Mouse (Mus musculus) G1E (cell line): ENCODE measurements around the gene Btd. TPM values are rescaled to one million over a fixed set of nuclear protein-coding genes. Genes with fewer than 3 reads are reported as not detected.
"Not testable (repeated sequence)": the region's sequence is repeated elsewhere in the genome, so short reads cannot be mapped to it uniquely, and the experiment has no call there.

ENCODE experiments used
- ATAC-seq: 2 replicates; pipeline ENCODE4 v1.8.0; 2016; ENCODE audit warnings: mild to moderate bottlenecking; ENCODE audit not compliant: insufficient number of reproducible peaks, poor library complexity, low FRiP score, severe bottlenecking; ENCODE audit errors: extremely low read depth
- DNase-seq: peaks from one replicate; pipeline ENCODE4 v3.0.0; 2012; ENCODE audit warnings: low spot score
- H3K27me3 ChIP-seq: 2 replicates; pipeline ENCODE4 v1.6.1; 2012; ENCODE audit warnings: mild to moderate bottlenecking, low read length, inconsistent platforms; ENCODE audit not compliant: insufficient read depth
- H3K36me3 ChIP-seq: replicated peaks from 2 replicates; pipeline ENCODE3; 2012; ENCODE audit warnings: mild to moderate bottlenecking, inconsistent platforms
- H3K4me1 ChIP-seq: 2 replicates; pipeline ENCODE4 v1.6.1; 2012; ENCODE audit warnings: low read depth, low read length, inconsistent platforms, mixed read lengths; ENCODE audit not compliant: insufficient read depth
- H3K4me3 ChIP-seq: 2 replicates; pipeline ENCODE4 v1.5.1; 2012; ENCODE audit warnings: low read depth, mild to moderate bottlenecking, inconsistent platforms, low read length, moderate library complexity, mixed read lengths
- H3K9me3 ChIP-seq: replicated peaks from 2 replicates; pipeline ENCODE4 v1.6.1; 2012; ENCODE audit warnings: inconsistent platforms
- CTCF ChIP-seq: IDR thresholded peaks from 2 replicates; pipeline ENCODE4 v1.5.1; 2012; ENCODE audit warnings: low read depth, low read length, inconsistent platforms, mixed read lengths
- GATA1 ChIP-seq: IDR thresholded peaks from 2 replicates; pipeline ENCODE4 v1.6.1; 2012; ENCODE audit warnings: borderline replicate concordance, low read length, inconsistent platforms, mixed read lengths
- GATA2 ChIP-seq: IDR thresholded peaks from 2 replicates; pipeline ENCODE4 v1.6.1; 2012; ENCODE audit warnings: low read depth, low read length, inconsistent platforms, borderline replicate concordance
- POLR2AphosphoS5 ChIP-seq: IDR thresholded peaks from 2 replicates; pipeline ENCODE4 v1.6.1; 2012; ENCODE audit warnings: low read depth, low read length, inconsistent platforms; ENCODE audit not compliant: insufficient replicate concordance
- TAL1 ChIP-seq: conservative IDR thresholded peaks from 2 replicates; pipeline ENCODE4 v1.6.1; 2012; ENCODE audit warnings: low read depth, low read length, inconsistent platforms, mixed read lengths
- polyA plus RNA-seq: library from polyadenylated mRNA; stranded (reverse); fragments of >175 nt; gene quantifications from 2 replicates; pipeline ENCODE4 v1.2.3, GENCODE M21; 2012
- total RNA-seq, 2 experiments: library from RNA; stranded (forward) in 1 of 2; stranded (reverse) in 1 of 2; fragments of 200-1000 nt in 1 of 2; fragments of >200 nt in 1 of 2; fragmentation: Nextera tagmentation in 1 of 2; gene quantifications; 2 replicates each; pipeline ENCODE4 v1.2.3; 2014 to 2017

Gene Btd
- total and polyA plus RNA-seq, 3 experiments = 4.2 to 17.1 (median 14.7) TPM

DNA sequence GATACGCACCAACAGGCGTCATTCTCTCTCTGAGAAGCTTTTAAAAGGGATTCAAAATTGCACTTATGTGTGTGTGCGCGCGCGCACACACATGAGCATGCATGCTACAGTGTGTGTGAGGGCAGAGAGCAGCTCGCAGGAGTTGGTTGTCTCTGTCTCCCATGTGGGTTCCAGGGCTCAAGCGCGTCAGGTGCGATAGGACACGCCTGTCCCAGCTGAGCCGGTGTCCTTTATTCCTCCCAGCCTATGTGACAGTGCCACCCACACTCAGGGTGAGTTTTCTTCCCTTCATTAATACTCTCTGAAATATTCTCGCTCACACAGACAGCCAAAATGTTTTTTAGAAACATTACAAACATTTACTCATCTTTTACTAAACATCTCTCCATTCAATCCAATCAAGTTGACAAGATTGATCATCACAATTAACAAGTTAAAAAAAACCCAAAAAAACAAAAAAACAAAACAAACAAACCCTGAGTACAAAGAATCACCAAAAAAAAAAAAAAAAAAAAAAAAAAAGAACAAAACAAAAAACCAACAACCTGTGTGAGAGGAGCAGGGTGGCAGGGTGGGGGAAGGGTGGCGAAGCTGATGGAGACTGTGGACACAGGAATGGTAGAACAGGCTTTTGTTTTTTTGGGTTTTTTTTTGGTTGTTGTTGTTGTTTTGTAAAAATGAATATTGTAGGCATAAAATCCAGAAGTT lies 38.8 kb upstream of the Btd start:
- Histone ChIP-seq H3K4me3 (no peak overlapping the region), H3K4me1 (0 out of 2 replicates have a peak, but pooled peaks cover 5% of the 10 kb centered on the region), H3K27me3 (peaks cover 9% of the 10 kb centered on the region; the same call in 1 of the 2 replicates), H3K36me3 (no peaks in the 10 kb centered on the region), H3K9me3 (no peaks in the 10 kb centered on the region)
- ATAC-seq = no peak
- no peak for TF ChIP-seq GATA1
- TF ChIP-seq POLR2AphosphoS5 = no peak
- no peak for DNase-seq

DNA sequence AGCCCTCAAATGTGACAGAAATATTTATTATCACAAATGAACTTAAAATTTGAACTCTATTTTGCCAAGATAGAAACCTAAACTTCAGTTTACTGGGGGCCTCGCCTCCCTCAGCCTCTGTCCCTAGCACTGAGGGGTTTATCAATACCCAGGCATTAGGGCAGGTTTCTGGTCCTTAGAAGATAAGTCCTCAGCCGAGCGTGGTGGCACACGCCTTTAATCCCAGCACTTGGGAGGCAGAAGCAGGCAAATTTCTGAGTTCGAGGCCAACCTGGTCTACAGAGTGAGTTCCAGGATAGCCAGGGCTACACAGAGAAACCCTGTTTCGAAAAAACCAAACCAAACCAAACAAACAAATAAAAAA lies 38.2 kb upstream of the Btd start:
- not testable (repeated sequence) for H3K4me3 ChIP-seq, H3K36me3 ChIP-seq, H3K4me1 ChIP-seq, H3K27me3 ChIP-seq, ATAC-seq, DNase-seq, H3K9me3 ChIP-seq

DNA sequence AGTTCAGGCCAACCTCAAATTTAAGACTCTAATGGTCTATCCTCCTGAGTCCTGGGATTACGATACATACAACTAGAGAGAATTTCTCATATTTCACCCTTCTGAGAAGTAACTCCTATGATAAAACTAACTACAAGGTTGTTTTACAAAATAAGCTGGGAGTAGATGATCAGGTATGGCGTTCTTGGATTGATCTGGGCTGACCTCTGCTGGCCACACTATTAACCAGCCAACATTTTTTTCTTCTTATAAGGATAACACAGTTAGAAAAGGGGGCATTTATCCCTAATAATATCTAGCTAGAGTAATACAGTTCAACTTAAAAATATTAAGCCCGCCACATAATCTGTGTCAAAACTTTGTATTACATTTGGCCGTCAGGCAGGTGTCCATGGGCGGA lies 35.9 kb upstream of the Btd start:
- DNase-seq = no peak
- H3K27me3 ChIP-seq = peaks cover 6% of the 10 kb centered on the region; the same call in 1 of the 2 replicates
- peaks cover 4% of the 10 kb centered on the region for H3K36me3 ChIP-seq
- H3K4me1 ChIP-seq = 0 out of 2 replicates have a peak, but pooled peaks cover 5% of the 10 kb centered on the region
- TF ChIP-seq TAL1 (no peak), CTCF (no peak), GATA2 (no peak), POLR2AphosphoS5 (no peak), GATA1 (no peak)
- no peak overlapping the region for H3K4me3 ChIP-seq
- no peak for ATAC-seq
- no peaks in the 10 kb centered on the region for H3K9me3 ChIP-seq

DNA sequence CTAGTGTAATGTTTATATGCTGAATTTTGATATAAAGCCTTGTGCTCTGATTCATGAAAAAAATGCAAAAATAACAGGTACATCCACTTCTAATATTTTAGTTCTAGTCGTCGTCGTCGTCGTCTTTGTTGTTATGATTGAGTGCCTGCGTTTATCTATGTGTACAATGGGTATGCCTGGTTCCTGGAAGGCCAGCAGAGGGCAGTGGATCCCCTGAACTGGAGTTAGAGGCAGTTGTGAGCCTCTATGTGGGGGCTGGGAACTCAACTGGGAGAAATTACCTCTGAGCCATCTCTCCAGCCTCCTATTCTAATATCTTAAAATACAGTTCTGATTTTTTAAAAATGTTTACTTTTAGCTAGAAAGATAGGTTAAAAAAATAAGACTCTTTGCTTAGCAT lies 35.3 kb upstream of the Btd start:
- ATAC-seq (no peak), DNase-seq (no peak)
- Histone ChIP-seq H3K27me3 (peaks cover 2% of the 10 kb centered on the region; the same call in 1 of the 2 replicates), H3K4me3 (no peak overlapping the region), H3K36me3 (peaks cover 4% of the 10 kb centered on the region), H3K4me1 (0 out of 2 replicates have a peak, but pooled peaks cover 5% of the 10 kb centered on the region), H3K9me3 (no peaks in the 10 kb centered on the region)
- TF ChIP-seq TAL1 = no peak
- TF ChIP-seq GATA1 = no peak
- TF ChIP-seq CTCF = no peak
- TF ChIP-seq POLR2AphosphoS5 = no peak
- no peak for TF ChIP-seq GATA2

DNA sequence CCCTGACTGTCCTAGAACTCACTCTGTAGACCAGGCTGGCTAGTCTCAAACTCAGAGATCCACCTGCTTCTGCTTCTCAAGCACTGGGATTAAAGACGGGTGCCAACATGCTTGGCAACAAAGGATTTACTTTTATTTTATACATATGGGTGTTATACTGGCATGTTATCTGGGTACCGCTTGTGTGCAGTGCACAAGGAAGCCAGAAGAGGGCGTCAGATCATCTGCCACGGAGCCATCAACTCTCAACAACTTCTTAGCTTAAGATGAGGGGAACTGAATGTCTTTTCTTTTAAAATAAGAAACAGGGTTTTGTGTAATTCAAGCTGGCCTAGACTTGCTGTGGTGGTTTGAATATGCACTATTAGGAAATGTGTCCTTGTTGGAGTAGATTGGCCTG lies 28.8 kb upstream of the Btd start:
- Histone ChIP-seq H3K27me3 (no peaks in the 10 kb centered on the region), H3K4me3 (no peak overlapping the region), H3K4me1 (no peaks in the 10 kb centered on the region), H3K9me3 (no peaks in the 10 kb centered on the region), H3K36me3 (peaks cover 18% of the 10 kb centered on the region)
- DNase-seq = no peak
- ATAC-seq = no peak
- TF ChIP-seq GATA1 (no peak), TAL1 (no peak), POLR2AphosphoS5 (no peak), CTCF (no peak), GATA2 (no peak)

DNA sequence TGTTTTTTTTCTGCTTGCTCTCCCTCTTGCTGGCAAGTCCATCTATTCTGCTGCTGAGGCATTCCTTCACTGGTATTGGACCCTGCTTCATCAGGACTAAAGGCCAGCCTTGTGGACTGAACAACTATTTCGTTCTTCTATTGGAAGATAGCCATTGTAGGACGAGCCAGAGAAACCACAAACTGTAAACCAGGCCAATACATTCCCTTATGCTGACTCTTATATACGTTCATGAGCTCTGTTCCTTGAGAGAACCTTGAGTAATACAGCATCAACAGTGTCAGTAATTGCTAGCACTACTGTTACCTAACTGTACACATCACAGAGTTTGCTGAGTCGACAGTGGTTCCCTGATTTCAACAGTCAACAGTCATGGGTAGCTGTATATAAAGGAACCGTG lies 27.2 kb upstream of the Btd start:
- H3K9me3 ChIP-seq = no peaks in the 10 kb centered on the region
- H3K4me3 ChIP-seq = no peak overlapping the region
- peaks cover 24% of the 10 kb centered on the region for H3K36me3 ChIP-seq
- H3K4me1 ChIP-seq = no peaks in the 10 kb centered on the region
- ATAC-seq (no peak), DNase-seq (no peak)
- TF ChIP-seq TAL1 (no peak), POLR2AphosphoS5 (no peak), GATA2 (no peak), CTCF (no peak), GATA1 (no peak)
- no peaks in the 10 kb centered on the region for H3K27me3 ChIP-seq

DNA sequence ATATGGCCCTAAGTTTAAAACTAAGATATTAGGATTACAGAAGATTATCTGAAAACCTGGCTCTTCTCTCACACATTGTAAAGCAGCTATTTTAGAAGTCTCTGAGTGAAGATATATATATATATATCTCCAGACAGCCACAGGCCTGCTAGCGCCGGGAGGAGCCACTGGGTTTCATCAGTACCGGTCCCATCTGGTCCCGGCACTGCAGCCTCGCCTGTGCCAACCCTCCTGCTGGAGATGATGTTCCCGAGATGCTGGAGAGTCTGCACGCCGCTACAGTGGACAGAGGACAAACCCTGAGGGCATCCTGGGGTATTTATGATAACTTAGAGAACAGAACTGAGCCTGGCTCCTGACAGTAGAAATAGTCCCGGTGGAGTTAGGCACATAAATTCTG lies 23.6 kb upstream of the Btd start:
- Histone ChIP-seq H3K27me3 (no peaks in the 10 kb centered on the region), H3K4me3 (no peak overlapping the region), H3K4me1 (peaks cover 2% of the 10 kb centered on the region; the same call in 1 of the 2 replicates), H3K36me3 (peaks cover 29% of the 10 kb centered on the region), H3K9me3 (no peaks in the 10 kb centered on the region)
- no peak for ATAC-seq
- TF ChIP-seq GATA1 (no peak), TAL1 (no peak), CTCF (no peak), POLR2AphosphoS5 (no peak), GATA2 (no peak)
- no peak for DNase-seq
